Mouse (Mus musculus) lung, postnatal 4 days (tissue): ENCODE results near the gene Ccdc69.

Source experiments
- DNase-seq, 2 experiments: peaks; one replicate each; pipeline ENCODE4 v3.0.0; 2021

The Ccdc69 gene

GRCm38 (mm10) chr11:55033040-55033660, 44.8 kb downstream of the Ccdc69 start, which contains the start of gene Anxa6:
TSS of gene Anxa6 (minus strand) at chr11:55033445.
- peak; percentile 89 to 92 for DNase-seq

GRCm38 (mm10) chr11:55032286-55032685, 45.6 kb downstream of the Ccdc69 start:
- DNase-seq: no peak

GRCm38 (mm10) chr11:55031991-55032280, 46.0 kb downstream of the Ccdc69 start:
- peak in 1 of 2 experiments; percentile 28 for DNase-seq

GRCm38 (mm10) chr11:55031211-55031990, 46.5 kb downstream of the Ccdc69 start:
- peak; percentile 46 to 60 for DNase-seq

GRCm38 (mm10) chr11:55028509-55028908, 49.4 kb downstream of the Ccdc69 start:
- DNase-seq: no peak

- no peak for DNase-seq
Measured at GRCm38 (mm10) chr11:55027204-55027855, 50.6 kb downstream of the Ccdc69 start.

- peak; percentile 55 to 76 for DNase-seq
Measured at GRCm38 (mm10) chr11:55025896-55026295, 52.0 kb downstream of the Ccdc69 start.

GRCm38 (mm10) chr11:55023583-55023982, 54.3 kb downstream of the Ccdc69 start:
- no peak for DNase-seq

- peak; percentile 93 to 97 for DNase-seq
Measured at GRCm38 (mm10) chr11:55023049-55023564, 54.8 kb downstream of the Ccdc69 start.

- no peak for DNase-seq
Measured at GRCm38 (mm10) chr11:55022508-55022907, 55.4 kb downstream of the Ccdc69 start.

GRCm38 (mm10) chr11:55021859-55022258, 56.1 kb downstream of the Ccdc69 start:
- peak; percentile 40 to 49 for DNase-seq

GRCm38 (mm10) chr11:55021458-55021857, 56.5 kb downstream of the Ccdc69 start:
- no peak for DNase-seq

- DNase-seq: no peak
Measured at GRCm38 (mm10) chr11:55019711-55020110, 58.2 kb downstream of the Ccdc69 start.

- no peak for DNase-seq
Measured at GRCm38 (mm10) chr11:55018034-55018433, 59.9 kb downstream of the Ccdc69 start.

- DNase-seq: no peak
Measured at GRCm38 (mm10) chr11:55017201-55017600, 60.7 kb downstream of the Ccdc69 start.

GRCm38 (mm10) chr11:55016758-55017157, 61.2 kb downstream of the Ccdc69 start:
- DNase-seq: no peak

GRCm38 (mm10) chr11:55015831-55016241, 62.1 kb downstream of the Ccdc69 start:
- DNase-seq: peak; percentile 52 to 61

- no peak for DNase-seq
Measured at GRCm38 (mm10) chr11:55015264-55015663, 62.7 kb downstream of the Ccdc69 start.

GRCm38 (mm10) chr11:55013802-55014201, 64.1 kb downstream of the Ccdc69 start:
- DNase-seq: no peak

GRCm38 (mm10) chr11:55012551-55013521, 65.1 kb downstream of the Ccdc69 start:
- DNase-seq: peak; percentile 72 to 76

GRCm38 (mm10) chr11:55011440-55011839, 66.5 kb downstream of the Ccdc69 start:
- DNase-seq: no peak

GRCm38 (mm10) chr11:55008230-55008629, 69.7 kb downstream of the Ccdc69 start:
- no peak for DNase-seq
